Mouse (Mus musculus) forelimb bud, embryonic 11.5 days (tissue): Measurements from ENCODE around the gene Nrm.

Experiments used
- DNase-seq: peaks from one replicate; pipeline ENCODE4 v3.0.0-alpha.2; 2012; ENCODE audit warnings: low read depth, low spot score

Gene Nrm

DNA sequence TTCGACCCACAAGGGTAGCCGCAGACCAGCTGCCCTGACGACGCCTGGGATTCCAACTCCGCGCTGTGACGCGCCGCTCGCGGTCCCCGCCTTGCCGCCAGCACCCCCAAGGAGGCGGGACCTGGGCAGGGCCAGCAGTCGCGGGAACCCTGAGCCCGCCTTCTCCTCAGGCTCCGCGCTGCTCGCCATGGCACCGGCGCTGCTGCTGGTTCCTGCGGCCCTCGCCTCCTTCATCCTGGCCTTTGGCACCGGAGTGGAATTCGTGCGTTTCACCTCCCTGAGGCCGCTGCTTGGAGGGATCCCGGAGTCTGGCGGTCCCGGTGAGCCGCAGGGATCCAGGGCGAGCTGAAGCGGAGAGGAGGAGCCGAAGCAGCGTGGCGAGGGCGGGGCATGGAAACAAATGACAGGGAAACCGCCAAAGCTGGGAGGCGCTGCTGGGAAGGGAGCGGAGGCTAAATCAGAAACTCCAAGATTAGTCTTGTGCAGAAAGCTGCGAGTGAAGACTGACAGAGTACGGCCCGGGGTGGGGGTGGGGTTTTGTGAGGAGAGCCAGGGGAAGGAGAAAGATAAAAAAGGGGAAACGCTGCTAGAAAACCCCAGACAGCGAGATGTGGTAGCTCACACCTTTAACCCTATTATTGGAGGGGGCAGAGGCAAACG is at the start of gene Nrm:
TSS of gene Nrm (plus strand) at position 121 of the 660 bp plus-strand sequence.
- peak; percentile 83 for DNase-seq

DNA sequence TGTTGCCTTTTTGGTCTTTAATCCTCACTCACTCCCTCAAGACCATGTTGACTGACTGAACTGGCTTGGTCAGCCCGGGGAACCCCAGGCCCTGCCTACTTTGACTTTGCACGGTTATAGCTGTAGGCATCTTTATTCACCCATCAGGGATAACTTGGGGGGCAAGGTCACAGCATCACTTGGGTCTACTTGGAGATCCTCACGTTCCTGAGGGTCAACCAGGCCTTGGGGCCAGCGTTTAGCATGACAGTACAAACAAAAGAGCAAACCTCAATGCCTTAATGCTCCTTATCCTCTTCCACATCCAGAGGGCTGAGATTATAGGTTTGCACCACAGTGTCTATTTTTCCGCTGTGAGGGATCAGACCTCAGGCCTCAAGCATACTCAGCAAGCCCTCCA is 48.8 kb upstream of the Nrm start:
- no peak for DNase-seq

DNA sequence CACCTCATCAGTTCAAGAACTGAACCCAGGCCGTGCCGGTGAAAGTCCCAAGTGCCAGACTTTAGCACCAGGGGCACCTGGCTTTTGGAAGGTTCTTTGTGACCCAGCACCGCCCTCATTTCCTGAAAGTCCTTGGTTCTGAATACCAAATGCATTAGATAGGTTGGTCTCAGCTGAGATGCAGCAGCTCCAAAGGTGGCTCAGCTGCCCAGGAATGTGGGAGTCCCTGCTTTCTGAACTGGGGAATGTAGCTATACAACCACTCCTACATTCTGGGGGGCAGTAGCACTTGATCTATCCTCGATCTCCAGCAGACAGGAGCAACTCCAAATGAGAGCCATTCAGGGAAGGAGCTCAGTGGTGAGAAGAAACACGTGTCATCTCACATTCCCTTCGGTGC is 48.4 kb upstream of the Nrm start:
- no peak for DNase-seq

DNA sequence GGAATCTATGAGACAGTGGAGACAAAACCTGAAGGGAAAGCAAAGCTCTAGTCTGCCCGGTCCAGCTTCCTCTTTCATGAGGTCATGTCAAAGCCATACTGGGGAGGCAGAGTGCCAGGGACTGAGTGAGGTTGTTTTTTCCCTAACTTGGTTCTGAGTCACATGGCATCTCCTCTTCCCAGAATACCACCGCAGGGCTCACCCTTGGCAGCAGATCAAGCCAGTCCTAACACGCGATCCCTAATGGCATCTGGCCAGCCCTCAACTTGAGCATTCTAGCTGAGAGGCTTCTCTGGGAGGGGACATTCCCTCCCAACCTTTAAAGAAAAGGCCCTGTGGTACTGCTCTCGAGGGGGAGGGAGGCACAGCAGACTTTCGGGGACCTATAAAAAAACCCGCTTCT is 47.9 kb upstream of the Nrm start:
- no peak for DNase-seq

DNA sequence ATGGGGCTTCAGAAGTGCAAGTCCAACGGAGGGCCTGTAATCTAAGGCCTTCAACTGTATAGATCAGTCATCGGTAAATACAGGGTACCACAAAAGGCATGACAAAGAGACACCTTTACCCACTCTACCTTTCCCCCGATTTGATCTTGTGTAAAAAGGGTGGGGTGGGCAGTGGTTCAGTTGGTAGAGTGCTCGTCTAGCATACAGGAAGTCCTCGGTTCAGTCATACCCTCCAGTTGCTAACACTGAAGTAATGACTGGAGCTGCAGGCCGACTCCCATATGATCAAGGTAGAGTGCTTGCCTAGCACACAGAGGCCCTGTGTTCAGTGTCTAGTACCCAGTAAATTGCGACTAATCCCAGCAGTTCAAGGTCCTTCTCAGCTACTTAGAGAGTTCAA is 47.5 kb upstream of the Nrm start:
- DNase-seq = no peak

DNA sequence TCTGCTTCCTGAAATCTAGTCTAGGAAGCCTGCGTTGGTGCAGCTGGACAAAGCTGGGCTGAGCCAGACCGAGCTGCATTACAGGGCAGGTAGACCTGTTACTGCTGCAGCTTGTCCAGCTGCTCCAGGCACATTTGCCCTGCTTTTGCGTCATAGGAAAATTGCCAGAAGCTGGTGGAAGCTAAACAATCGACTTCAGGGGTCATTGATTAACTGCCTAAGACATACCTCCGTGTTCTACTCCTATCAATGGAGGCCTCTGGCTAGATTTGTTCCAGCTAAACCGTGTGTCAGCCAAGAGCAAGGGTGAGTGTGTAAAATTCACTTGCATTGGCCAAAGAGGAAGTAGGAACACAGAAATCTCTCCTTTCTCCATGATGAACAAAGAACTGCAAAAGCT is 46.4 kb upstream of the Nrm start:
- DNase-seq = no peak

DNA sequence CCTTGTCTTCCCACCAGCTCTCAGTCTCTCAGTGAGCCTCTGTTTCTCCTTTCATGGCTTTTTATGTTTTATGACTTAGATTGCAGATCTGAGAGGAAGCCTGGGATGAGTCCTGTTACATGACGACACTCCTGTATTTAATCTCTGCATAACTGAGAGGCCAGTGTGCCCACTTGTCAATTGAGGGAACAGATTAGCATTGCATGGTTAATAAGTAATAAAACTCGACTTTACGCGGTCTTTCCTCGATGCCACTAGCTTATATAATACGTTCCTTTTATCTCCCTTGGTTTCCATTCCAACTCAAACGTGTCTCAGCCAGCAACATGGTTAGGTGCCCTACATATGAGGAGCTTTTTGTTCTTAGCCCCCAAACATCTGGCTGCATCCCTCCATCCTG is 45.3 kb upstream of the Nrm start:
- DNase-seq = no peak

DNA sequence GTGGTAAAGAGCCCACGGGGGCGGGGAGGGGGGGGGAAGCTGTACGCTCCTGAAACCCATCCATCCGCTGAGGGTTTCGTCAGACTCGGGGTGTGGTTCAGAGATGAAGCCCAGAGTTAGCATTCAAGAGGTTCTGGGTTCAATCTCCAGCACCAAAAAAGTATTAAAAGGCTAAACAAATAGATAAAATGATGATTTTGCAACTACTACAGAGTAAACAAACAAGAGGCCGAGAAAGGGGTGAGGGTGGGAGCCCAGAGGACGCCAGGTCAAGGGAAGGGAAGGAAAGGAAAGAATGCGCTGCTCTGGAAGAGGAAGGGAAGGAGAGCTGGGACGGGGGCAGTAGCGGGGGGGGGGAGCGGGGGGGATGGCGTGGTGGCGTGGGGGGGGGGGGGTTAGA is 44.4 kb upstream of the Nrm start:
- no peak for DNase-seq

DNA sequence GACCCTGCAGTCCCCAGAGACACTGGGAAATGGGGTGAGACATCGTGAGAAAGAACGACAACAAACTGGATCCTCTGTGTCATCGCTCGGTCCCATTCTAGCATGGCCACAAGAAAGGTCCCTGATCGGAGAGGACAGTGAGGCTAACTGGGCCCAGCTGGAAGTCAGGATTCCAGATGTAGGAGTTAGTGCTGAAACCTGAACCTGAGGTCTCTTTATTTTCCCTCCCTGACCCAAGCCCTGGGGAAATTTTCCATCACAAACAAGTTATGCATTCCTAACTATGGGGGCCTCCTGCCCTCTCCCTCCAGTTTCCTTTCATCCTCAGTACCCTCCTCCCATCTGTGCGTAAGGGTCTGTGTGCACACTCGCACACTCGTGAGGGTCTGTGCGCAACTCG is 43.9 kb upstream of the Nrm start:
- peak; percentile 59 for DNase-seq

DNA sequence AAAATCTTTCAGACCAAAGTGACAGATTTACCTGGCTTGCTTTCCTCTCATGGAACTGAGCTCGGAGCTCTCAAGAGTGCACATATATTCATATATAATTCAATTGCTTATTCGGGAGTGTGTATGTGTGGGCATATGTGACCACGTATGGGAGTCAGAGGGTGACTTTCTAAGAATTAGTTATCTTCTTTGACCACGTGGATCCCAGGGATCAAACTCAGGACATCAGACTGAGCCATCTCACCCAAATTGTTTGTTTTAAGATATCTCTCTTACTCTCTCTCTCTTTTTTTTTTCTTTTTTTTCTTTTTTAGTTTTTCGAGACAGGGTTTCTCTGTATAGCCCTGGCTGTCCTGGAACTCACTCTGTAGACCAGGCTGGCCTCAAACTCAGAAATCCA is 41.0 kb upstream of the Nrm start:
- DNase-seq = no peak

DNA sequence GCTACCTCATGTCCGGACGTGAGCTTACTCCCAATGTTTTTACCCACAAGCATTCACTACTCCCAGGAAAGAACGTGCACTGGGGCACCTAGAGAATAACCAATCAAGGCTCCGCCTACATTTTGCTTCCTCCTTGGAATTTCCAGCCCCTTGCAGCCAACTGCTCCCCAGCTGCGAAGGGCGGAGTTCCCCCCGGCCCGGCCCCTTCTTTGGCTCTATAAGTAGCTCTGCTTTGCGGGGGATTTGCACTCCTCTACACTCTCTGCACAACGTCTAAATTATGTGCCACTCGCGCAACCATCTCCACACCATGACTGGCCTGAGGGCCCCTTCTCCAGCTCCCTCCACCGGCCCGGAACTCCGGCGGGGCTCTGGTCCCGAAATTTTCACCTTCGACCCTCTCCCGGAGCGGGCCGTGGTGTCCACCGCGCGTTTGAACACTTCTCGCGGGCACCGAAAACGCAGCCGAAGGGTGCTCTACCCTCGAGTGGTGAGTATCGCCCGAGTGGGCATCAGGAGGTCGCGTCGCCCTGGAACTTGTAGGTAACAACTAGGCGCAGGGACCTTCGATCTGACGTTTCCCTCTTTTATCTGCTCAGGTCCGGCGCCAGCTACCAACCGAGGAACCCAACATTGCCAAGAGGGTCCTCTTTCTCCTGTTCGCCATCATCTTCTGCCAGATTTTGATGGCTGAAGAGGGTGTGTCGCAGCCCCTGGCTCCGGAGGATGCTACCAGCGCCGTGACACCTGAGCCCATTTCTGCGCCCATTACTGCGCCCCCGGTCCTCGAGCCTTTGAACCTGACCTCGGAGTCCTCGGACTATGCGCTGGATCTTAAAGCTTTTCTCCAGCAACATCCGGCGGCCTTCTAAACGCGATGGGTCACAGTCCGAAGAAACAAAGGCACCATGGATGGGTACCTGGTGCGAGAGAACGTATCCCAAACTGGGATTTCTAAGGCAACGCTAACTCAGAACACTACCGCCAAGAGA is 39.4 kb upstream of the Nrm start, which contains the start of gene Ier3:
TSS of gene Ier3 (plus strand) at position 246 of the 992 bp plus-strand sequence.
- DNase-seq = peak; percentile 78

DNA sequence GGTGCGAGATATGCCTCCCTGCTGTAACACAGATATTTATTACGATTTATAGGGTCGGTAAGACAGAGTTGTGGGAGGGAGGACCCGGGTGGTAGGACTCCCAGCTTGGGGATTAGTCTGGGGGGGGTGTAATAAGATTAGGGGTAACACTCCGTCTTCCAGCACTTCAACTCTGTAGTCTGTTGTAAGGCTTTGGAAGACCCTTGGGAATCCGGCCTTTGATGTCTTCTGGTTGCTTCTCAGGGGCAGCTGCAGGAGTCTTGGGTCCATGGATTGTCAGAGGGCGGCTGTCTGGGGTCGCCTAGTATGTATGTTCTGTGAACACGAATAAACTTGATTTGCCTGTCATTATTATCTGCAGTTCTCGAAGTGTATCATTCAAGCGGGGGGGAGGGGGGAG is 38.6 kb upstream of the Nrm start:
- DNase-seq = no peak

DNA sequence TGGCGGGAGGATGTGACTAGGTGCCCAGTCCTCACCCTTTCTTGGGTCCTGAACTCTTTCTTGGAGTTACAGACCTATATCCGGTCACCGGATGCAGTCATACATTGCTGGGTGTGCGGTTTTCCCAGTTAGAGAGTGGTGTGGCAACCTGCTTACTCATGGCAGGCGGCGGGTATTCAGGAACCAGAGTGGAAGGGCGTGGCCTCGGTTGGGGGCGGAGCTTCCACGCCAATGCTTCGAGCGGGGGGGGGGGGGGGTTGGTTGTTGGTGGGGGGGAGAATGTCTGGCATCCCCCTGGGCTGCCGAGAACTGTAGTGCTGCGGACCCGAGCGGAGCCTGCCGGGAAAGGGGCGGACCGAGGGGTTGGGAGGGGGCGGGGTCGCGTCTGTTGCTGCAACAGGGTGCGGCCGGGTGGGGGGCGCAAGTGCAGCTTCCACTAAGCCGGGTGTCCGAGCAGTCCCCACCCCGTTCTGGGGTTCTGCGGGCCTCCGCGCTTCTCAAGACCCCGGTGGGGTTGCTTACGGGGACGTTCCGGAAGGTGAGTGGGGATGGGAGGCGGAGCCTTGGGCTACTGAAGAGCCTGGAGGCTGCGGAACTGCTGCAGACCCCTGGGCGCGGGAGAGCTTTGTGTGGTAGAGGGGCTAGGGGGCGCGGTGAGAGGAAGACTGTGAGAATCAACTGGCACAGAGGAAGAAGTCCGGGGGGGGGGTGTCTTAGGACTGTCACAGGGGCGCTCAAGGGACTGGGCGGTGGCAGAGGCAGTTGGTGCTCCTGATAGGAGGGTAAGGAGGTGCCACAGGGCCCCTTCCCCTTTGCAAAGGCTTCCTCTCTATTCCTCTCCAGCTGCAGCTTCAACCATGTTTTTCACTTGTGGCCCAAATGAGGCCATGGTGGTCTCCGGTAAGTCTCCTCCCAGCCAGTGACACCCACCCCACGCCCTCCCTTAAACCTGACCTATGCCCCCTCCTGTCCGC is 37.9 kb upstream of the Nrm start, which contains the start of gene Flot1:
TSS of gene Flot1 (plus strand) at position 267 of the 974 bp plus-strand sequence.
- peak; percentile 81 for DNase-seq

DNA sequence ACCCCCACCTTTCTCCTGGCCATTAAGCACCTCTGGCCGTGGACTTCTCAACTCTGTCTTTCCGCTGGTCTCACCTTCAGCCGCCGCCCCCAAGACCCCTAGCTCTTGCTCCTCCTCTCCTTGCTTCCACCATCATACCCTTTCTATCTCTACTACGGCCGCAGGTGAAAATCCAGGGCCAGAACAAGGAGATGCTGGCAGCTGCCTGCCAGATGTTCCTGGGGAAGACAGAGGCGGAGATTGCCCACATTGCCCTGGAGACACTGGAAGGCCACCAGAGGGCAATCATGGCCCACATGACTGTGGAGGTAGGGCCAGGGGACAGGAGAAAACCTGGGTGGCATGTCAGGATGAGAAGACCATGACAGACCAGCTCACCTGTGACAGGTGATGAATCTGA is 36.7 kb upstream of the Nrm start:
- no peak for DNase-seq

DNA sequence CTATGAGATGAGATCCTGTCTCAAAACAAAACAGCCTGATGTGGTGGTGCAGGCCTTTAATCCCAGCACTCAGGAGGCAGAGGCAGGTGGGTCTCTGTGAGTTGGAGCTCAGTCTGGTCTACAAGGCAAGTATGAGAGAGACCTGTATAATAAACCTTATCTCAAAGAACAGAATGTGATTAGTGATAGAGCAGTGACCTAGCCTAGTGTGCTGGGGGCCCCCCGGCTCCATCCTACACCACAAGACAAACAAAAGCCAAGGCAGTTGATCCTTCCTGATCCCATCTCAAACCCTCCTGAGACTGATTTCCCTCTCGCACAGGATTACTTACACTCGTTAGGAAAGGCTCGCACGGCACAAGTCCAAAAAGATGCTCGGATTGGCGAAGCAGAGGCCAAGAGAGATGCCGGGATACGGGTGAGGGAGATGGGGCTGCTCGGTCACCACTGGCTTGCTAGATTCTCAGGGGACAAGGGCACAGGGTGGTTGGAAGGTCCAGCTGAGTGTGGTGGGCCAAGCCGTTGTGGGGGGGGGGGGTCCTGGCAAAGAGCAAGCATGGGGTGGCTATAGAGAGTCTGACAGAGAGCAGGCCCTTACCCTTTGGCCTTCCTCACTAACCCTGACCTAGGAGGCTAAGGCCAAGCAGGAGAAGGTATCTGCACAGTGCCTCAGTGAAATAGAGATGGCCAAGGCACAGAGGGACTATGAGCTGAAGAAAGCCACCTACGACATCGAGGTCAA is 35.8 kb upstream of the Nrm start:
- DNase-seq = no peak

DNA sequence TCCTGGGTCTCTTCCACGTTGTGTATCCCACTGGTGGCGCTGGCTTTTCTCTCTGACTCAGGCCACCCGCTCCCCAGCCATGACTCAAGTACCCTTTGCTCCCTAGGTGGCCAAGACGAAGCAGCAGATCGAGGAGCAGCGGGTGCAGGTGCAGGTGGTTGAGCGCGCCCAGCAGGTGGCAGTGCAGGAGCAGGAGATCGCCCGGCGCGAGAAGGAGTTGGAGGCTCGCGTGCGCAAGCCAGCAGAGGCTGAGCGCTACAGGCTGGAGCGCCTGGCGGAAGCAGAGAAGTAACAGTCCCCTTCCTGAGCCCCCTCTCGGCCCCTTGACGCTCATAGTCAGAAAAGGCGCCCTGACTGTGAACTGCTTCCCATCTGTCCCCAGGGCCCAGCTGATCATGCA is 31.4 kb upstream of the Nrm start:
- DNase-seq = peak; percentile 79

DNA sequence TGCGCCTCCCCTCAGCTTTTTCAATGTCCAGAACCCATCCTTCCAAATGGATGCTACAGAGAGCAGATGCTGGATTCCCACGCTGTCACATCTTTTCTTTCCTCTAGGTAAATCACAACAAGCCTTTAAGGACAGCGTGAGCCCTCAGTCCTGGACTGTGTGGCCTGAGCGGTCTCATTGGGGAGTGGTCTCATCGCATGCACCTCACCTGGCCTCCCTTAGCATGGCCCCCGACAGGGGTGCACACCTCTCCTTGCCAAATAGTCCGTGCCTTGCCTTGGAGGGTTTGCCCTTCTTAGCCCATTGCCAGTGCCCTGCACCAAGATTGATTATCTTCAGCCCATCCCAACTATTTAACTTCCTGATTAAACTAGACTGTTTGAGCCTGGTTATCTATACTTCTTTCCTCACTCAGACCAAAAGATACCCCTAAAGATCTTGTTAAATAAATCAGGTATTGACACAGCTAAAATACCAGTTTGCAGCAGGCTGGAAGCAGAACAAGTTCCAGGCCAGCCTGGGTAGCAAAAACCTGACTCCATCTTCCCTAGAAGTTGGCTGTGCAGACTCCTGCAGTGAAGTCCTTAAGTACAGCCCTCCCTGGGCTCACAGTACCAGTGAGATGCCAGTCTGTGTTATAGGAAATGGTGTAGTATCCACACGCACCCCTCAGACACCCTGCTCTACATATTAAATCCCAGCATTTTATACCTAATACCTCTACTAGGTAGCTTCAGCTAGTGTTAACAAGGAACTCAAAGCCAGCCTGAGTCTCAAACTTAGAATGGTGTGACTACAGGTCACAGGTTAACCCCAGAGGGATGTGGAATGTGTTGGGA is 28.5 kb upstream of the Nrm start:
- no peak for DNase-seq

DNA sequence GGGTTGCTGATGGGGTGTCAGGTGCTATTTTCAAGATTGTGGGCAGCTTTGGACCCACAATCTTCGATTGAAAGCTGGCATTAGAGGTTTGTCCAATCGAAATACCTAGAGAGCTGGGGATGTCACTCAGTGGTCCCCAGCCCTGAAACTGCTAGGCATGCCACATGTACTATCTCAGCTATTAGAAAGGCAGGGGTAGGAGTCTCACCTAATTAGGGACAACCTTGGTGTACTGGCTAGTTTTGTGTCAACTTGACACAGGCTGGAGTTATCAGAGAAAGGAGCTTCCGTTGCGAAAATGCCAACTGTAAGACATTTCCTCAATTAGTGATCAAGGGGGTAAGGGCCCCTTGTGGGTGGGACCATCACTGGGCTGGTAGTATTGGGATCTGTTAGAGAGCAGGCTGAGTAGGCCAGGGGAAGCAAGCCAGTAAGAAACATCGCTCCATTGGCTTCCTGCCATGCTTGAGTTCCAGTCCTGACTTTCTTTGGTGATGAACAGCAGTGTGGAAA is 27.8 kb upstream of the Nrm start:
- no peak for DNase-seq

DNA sequence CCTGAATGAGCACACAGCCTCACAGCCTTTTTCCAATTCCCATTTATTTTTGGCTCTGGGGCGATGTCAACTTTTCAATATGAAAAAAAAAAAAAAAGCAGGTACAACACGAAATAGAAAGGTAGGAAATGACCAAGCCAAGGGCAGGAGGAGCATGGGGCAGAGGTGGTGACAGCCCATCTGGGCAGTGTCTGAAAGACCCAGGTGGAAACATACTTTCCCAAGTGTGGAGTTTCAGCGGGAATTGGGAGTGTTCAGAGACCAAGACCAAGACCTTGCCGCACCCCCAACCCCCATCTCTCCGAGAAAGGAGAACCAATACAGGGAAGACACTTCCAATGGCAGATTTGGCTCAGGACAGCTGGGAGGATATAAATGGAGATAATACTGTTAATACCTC is 27.2 kb upstream of the Nrm start:
- no peak for DNase-seq
